Mouse (Mus musculus) limb, embryonic 10.5 days (tissue): ENCODE measurements around the gene Crybg1. TPM values are rescaled to one million over a fixed set of nuclear protein-coding genes. Genes with fewer than 3 reads are reported as not detected.
A peak's percentile ranks its signal among the peaks of the same experiment; 100 is the strongest.

Source experiments
- DNase-seq: peaks from one replicate; pipeline ENCODE4 v3.0.0-alpha.2; 2017; ENCODE audit warnings: low spot score
- H3K27ac ChIP-seq: fragments of 300-500 bp; sonication (generic); 2 replicates; pipeline ENCODE4 v1.5.1; 2016; ENCODE audit warnings: mild to moderate bottlenecking
- H3K27me3 ChIP-seq: fragments of 300-500 bp; sonication (generic); 2 replicates; pipeline ENCODE4 v1.6.1; 2016; ENCODE audit warnings: low read depth, mild to moderate bottlenecking; ENCODE audit not compliant: poor library complexity, severe bottlenecking
- H3K36me3 ChIP-seq: fragments of 300-500 bp; sonication (generic); 2 replicates; pipeline ENCODE4 v1.6.1; 2016; ENCODE audit warnings: mild to moderate bottlenecking, moderate library complexity
- H3K4me1 ChIP-seq: fragments of 300-500 bp; sonication (generic); 2 replicates; pipeline ENCODE4 v1.6.1; 2016
- H3K4me3 ChIP-seq: fragments of 300-500 bp; sonication (generic); 2 replicates; pipeline ENCODE4 v1.5.1; 2016; ENCODE audit warnings: mild to moderate bottlenecking, moderate library complexity
- H3K9me3 ChIP-seq: fragments of 300-500 bp; sonication (generic); replicated peaks from 2 replicates; pipeline ENCODE4 v1.6.1; 2016; ENCODE audit warnings: mild to moderate bottlenecking
- WGBS: fragments of 180-500 bp; shearing (Covaris S2); methylation state at CpG from one replicate; pipeline ENCODE4 v1.1.7; 2016; 5-methylcytosine and 5-hydroxymethylcytosine counted together
- polyA plus RNA-seq: library from polyadenylated mRNA; unstranded; fragments of >200 nt; fragmentation: Nextera tagmentation; extraction: Ambion mirVana; gene quantifications from 2 replicates; pipeline ENCODE4 v1.2.1, GENCODE M21; 2016

Crybg1 gene
- polyA plus RNA-seq, result 0.35 and 0.43 TPM in 2 replicates

DNA sequence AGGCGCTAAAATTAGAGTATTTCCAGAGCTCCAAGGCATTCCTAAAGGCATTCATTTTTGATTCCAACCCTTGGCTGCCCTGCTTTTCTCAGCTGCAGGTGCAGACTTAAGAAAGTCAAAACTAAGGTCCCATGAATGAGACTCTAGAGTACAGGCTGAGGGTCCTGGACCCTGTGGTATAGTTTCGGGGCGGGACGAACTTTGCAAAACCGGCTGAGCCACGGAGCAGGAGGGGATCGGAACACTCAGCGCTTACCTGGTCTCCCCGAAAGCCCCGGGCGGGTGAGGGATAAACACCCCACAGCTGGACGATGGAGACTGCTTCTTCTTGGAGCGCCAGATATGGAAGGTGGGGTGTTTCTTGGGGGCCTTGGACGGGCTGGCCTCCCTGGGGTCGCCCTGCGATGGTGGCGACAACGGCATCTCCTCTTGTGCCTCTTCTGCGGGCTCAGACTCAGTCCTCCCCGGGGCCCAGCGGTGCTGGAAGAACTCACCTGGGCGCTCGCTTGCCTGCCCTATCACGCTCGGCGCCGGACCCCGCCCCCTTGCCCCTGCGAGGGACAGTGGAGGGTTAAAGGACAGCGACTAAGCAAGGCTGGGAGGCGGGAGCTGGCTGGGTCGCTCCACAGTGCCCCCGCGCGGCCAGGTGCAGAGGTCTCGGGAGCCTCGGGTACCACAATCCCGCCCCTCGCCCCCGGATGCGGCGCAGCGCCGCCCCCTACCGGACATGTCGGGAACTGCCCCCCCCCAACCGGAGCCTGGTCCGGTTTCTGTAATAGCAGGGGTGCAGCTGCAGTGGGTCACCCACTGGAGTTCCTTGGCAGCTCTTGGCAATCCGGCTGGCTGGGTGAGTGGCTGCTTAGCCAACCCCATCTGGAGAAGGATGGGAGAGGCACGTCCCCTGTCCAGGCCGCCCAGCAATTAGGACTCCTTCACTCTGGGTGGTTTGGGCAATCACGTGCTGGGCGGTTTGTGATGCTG is at the start of gene Crybg1:
Crybg1 (minus strand) TSS at position 517 of the 981 bp plus-strand sequence.
- peak; percentile 89 for DNase-seq
- H3K4me1 ChIP-seq, result peaks cover 12% of the 10 kb centered on the region
- 3% methylated on average over 52 of the region's 53 CpGs for WGBS
- H3K27ac ChIP-seq, result peak within 1 kb of the TSS; percentile 44; the same call in 1 of the 2 replicates
- H3K27me3 ChIP-seq, result peaks cover 20% of the 10 kb centered on the region
- H3K36me3 ChIP-seq, result no peaks in the 10 kb centered on the region
- peak within 1 kb of the TSS; percentile 56 for H3K4me3 ChIP-seq
- no peaks in the 10 kb centered on the region for H3K9me3 ChIP-seq

DNA sequence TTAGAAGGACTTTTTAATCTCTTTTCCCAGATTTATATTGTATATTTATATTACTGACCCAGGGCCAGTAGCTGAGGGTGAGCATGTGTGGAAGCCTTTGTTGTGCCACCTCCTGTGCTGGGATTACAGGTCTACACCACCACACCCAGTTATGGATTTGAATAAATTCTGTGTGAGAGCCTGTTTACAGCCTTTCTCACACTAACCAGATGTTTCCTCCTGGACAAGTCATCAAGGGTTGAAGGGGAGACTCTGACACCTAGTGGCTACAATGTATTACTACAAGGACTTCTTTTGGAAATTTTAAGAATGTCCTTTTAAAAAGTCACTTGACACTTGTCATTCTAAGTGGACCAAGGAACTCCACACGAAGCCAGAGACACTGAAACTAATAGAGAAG is 28.7 kb upstream of the Crybg1 start:
- H3K27ac ChIP-seq, result no peak overlapping the region
- no peak for DNase-seq
- H3K36me3 ChIP-seq, result no peaks in the 10 kb centered on the region
- peaks cover 4% of the 10 kb centered on the region; the same call in 1 of the 2 replicates for H3K4me1 ChIP-seq
- no peaks in the 10 kb centered on the region for H3K27me3 ChIP-seq
- no peaks in the 10 kb centered on the region for H3K9me3 ChIP-seq
- 0% methylated on average over 1 of the region's 1 CpGs for WGBS
- H3K4me3 ChIP-seq, result no peak overlapping the region

DNA sequence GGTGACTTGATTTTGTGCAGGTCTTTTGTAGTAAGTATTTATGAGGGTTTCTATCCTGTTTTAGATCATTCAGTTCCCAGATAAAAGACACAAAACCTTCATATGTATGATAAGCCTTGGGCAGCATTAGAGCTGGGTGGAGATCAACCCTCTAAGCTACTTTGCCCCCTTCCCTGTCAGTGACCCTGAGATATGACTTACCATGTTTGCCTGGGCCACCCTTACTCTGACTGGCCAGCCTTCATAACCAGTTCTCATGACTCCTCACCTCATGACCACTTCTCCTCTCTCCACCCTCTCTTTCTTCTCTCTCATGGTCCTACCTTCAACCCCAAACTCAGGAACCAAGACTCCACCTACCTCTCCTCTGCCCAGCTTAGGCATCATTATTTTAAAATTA is 27.9 kb upstream of the Crybg1 start:
- Histone ChIP-seq H3K27ac (no peak overlapping the region), H3K27me3 (no peaks in the 10 kb centered on the region), H3K9me3 (no peaks in the 10 kb centered on the region), H3K4me1 (peaks cover 4% of the 10 kb centered on the region; the same call in 1 of the 2 replicates), H3K4me3 (no peak overlapping the region), H3K36me3 (no peaks in the 10 kb centered on the region)
- DNase-seq, result no peak

DNA sequence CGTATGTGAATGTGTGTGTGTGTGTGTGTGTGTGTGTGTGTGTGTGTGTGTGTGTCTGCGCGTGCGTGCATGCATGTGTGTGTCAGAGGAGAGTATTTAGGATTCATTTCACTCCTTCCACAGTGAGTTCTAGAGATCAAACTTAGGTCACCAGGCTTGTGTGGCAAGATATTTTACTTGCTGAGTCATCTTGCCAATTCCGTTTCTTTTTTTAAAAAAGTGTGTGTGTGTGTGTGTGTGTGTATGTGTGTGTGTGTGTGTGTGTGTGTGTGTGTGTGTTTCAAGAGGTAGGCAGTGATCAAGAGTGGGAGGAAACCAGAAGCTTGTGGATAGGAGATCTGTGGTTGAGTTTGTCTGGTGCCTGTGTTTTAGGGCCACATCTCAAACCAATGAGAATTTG is 27.5 kb upstream of the Crybg1 start:
- no peaks in the 10 kb centered on the region for H3K27me3 ChIP-seq
- 90% methylated on average over 5 of the region's 5 CpGs for WGBS
- H3K4me3 ChIP-seq, result no peak overlapping the region
- H3K9me3 ChIP-seq, result no peaks in the 10 kb centered on the region
- H3K36me3 ChIP-seq, result no peaks in the 10 kb centered on the region
- peaks cover 4% of the 10 kb centered on the region; the same call in 1 of the 2 replicates for H3K4me1 ChIP-seq
- no peak overlapping the region for H3K27ac ChIP-seq
- DNase-seq, result no peak

DNA sequence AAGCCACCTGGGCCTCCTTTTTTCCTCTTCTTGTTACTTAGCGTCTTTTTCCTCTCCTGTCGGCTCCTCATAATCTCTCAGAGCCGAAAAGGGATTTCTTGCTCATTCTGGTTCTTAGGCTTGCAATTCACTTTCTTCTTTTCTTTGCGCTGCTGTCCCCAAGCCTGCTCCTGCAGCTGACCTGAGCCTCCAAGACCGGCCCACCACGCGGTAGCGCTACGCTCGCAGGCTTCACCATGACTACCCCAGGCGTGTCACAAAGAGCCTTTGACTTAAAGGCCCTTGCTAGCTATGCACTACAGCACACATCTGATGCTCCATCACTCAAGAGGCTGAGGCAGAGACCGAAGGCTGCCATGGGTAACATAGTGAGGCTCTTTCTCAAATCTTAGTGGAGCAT is 21.5 kb upstream of the Crybg1 start:
- no peaks in the 10 kb centered on the region for H3K36me3 ChIP-seq
- DNase-seq, result no peak
- no peak overlapping the region for H3K27ac ChIP-seq
- no peaks in the 10 kb centered on the region for H3K4me1 ChIP-seq
- 88% methylated on average over 12 of the region's 12 CpGs for WGBS
- no peak overlapping the region for H3K4me3 ChIP-seq
- no peaks in the 10 kb centered on the region for H3K27me3 ChIP-seq
- no peaks in the 10 kb centered on the region for H3K9me3 ChIP-seq

DNA sequence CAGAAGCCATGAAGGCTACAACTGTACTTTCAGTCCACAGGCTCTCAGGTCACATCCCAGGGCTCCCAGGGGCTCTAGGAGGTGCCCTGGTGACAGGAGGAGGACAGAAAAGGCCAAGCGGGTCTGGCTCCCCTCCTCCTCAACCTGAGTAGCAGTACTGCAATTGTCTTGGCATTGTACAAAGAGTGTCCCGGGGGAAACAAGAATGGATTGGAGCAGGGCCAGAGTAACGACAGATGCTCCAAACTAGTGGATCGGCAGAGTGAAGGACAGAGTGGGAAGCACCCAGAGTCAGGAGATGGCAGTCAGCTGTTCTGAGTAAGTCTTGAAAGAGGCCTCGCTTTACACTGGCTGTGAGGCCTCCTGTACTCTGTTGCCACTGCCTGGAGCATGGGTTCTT is 18.4 kb upstream of the Crybg1 start:
- no peaks in the 10 kb centered on the region for H3K4me1 ChIP-seq
- H3K36me3 ChIP-seq, result no peaks in the 10 kb centered on the region
- no peak overlapping the region for H3K27ac ChIP-seq
- no peaks in the 10 kb centered on the region for H3K27me3 ChIP-seq
- DNase-seq, result no peak
- no peaks in the 10 kb centered on the region for H3K9me3 ChIP-seq
- no peak overlapping the region for H3K4me3 ChIP-seq
- WGBS, result 85% methylated on average over 5 of the region's 5 CpGs

DNA sequence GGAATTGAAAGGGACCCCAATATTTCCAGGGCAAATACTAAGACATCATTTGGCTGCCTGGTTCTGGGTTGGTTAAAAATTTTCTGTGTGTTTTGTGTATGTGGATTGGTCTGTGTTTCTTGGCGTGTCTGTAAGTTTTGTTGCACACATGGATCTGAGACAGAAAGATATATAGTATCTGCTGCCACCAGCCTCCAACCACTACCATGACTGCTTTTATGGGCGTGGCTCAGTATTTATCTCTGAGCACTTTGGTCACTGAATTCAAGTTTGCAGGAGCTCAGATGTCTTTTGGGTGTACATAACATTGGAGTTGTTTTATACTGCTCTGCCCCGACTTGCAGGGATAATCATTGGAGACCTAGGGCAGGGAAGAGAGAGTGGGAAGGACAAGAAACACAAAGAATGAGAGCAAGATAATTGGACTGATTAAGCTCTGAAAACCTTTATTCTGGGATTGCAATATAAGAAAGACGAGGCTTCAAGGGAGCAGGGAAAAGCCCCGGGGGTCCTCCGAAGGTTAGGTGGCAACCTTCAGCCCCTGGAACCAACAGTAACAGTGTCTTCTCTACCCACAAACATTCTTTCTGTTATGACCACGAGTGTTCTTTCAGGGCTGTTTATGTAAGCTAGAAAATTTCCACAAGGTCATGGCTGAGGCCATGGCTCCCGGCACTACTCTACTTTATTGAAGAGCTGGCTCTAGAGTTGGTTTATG is 15.8 kb upstream of the Crybg1 start:
- Histone ChIP-seq H3K9me3 (no peaks in the 10 kb centered on the region), H3K4me3 (no peak overlapping the region), H3K27me3 (no peaks in the 10 kb centered on the region), H3K27ac (no peak overlapping the region), H3K36me3 (no peaks in the 10 kb centered on the region), H3K4me1 (no peaks in the 10 kb centered on the region)
- WGBS, result 85% methylated on average over 8 of the region's 8 CpGs
- no peak for DNase-seq

DNA sequence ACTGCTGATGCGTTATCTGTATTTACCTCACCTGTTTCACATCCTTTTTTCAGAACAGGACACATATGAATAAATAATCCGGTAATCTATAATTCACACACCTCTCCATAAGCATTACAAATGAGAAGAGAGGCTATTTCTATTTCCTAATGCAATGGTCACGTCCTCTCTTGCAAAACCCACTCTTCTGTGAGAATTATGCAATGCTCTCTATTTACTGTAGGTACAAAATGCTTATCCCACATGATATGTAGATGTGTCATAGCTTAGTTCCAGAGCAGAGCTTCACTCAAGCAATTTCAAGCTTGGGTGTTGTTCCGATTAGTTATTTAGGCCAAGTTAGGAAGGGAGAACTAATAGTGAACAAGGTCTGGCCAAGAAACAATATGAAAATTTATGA is 14.4 kb upstream of the Crybg1 start:
- H3K27me3 ChIP-seq, result no peaks in the 10 kb centered on the region
- 95% methylated on average over 4 of the region's 4 CpGs for WGBS
- H3K9me3 ChIP-seq, result no peaks in the 10 kb centered on the region
- H3K36me3 ChIP-seq, result no peaks in the 10 kb centered on the region
- no peak for DNase-seq
- H3K4me3 ChIP-seq, result no peak overlapping the region
- H3K27ac ChIP-seq, result no peak overlapping the region
- H3K4me1 ChIP-seq, result no peaks in the 10 kb centered on the region

DNA sequence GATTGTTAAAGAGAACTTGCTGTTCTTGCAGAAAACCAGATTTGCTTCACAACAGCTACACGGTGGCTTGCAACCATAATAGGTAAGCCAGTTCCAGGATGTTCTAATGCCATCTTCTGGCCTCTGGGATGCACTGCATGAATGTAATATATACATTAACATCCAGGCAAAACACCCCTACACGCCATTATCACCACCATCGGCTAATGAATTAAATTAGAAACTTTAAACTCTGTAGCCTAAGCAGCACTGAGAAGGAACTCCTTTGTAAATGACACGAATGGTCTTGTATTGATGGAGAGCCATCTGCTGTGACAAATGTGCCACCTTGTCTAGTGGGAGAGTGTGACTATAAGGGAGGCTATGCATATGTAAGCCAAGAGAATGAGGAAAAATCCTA is 11.5 kb upstream of the Crybg1 start:
- H3K36me3 ChIP-seq, result no peaks in the 10 kb centered on the region
- peak; percentile 21 for DNase-seq
- 65% methylated on average over 4 of the region's 4 CpGs for WGBS
- H3K4me1 ChIP-seq, result peaks cover 3% of the 10 kb centered on the region; the same call in 1 of the 2 replicates
- H3K27ac ChIP-seq, result no peak overlapping the region
- no peaks in the 10 kb centered on the region for H3K27me3 ChIP-seq
- no peaks in the 10 kb centered on the region for H3K9me3 ChIP-seq
- H3K4me3 ChIP-seq, result no peak overlapping the region

DNA sequence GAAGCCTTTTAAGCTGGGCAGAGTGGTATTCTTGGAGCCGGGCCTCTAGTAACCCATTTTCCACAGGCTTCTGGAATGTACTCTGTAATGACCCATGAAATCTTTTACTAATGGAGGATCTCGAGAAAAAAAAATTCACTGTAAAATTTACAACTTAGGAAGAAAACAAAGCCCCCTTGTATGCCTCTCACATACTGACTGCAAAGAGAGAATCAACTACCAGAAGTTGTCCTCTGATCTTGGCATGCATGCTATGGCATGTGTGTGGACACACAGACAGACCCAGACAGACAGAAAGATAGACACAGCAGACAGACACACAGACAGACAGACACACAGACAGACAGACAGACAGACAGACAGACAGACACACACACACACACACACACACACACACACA is 8.8 kb upstream of the Crybg1 start:
- DNase-seq, result no peak
- Histone ChIP-seq H3K4me3 (no peak overlapping the region), H3K9me3 (no peaks in the 10 kb centered on the region), H3K4me1 (peaks cover 3% of the 10 kb centered on the region; the same call in 1 of the 2 replicates), H3K27me3 (no peaks in the 10 kb centered on the region), H3K27ac (peak overlapping the region; percentile 20; the same call in 1 of the 2 replicates), H3K36me3 (no peaks in the 10 kb centered on the region)
- WGBS, result 80% methylated on average over 2 of the region's 2 CpGs

DNA sequence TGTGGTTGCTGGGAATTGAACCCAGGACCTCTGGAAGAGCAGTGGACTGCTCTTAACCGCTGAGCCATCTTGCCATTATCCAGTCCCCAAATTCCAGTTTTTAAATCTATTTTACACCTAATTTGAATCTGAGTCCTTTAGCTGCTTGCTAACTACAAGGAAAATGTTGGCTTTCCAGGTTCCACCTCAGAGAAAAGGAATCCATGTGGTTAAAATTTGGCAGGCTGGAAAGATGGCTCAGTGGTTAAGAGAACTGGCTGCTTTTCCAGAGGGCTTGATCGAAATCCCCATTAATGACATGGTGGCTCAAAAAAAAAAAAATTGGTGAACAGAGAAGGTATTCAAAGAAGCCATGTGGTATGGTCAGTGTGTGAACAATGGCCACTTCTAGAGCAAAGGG is 1.8 kb upstream of the Crybg1 start:
- Histone ChIP-seq H3K9me3 (no peaks in the 10 kb centered on the region), H3K4me1 (peaks cover 12% of the 10 kb centered on the region), H3K27ac (no peak overlapping the region), H3K4me3 (no peak overlapping the region), H3K27me3 (peaks cover 20% of the 10 kb centered on the region), H3K36me3 (no peaks in the 10 kb centered on the region)
- WGBS, result 93% methylated on average over 2 of the region's 2 CpGs
- DNase-seq, result no peak

DNA sequence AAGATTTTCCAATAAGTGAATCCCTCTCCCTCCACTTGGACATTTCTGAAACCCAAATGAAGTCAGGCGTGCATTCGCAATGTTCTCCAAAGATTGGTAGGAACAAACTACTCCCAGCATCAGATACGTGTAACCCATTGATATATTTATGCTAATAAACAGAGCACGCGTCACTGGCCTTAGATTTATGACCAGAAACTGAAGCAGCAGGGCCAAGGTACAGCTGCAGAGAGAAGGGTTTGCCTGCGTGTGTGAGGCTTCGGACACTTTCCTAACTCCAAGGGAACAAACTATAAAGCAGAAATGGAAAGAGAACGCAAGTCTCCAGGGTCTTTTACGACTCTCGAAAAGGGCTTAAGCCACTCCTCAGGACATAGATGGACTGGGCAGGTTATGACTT is 5.3 kb downstream of the Crybg1 start:
- 84% methylated on average over 10 of the region's 10 CpGs for WGBS
- no peak overlapping the region for H3K4me3 ChIP-seq

More for the DNA sequence above, 5.3 kb downstream of the Crybg1 start:
- no peak overlapping the region for H3K27ac ChIP-seq
- peaks cover 2% of the 10 kb centered on the region for H3K4me1 ChIP-seq
- DNase-seq, result no peak
- H3K9me3 ChIP-seq, result no peaks in the 10 kb centered on the region
- H3K27me3 ChIP-seq, result peaks cover 5% of the 10 kb centered on the region
- H3K36me3 ChIP-seq, result no peaks in the 10 kb centered on the region
